Mouse (Mus musculus): ENCODE results near the gene Nuak1. TPM values are rescaled to one million over a fixed set of nuclear protein-coding genes. Genes with fewer than 3 reads are reported as not detected.

Nuak1 gene
- total RNA-seq, 2 experiments from 2014 or later = 24.6 to 36.3 TPM

DNA sequence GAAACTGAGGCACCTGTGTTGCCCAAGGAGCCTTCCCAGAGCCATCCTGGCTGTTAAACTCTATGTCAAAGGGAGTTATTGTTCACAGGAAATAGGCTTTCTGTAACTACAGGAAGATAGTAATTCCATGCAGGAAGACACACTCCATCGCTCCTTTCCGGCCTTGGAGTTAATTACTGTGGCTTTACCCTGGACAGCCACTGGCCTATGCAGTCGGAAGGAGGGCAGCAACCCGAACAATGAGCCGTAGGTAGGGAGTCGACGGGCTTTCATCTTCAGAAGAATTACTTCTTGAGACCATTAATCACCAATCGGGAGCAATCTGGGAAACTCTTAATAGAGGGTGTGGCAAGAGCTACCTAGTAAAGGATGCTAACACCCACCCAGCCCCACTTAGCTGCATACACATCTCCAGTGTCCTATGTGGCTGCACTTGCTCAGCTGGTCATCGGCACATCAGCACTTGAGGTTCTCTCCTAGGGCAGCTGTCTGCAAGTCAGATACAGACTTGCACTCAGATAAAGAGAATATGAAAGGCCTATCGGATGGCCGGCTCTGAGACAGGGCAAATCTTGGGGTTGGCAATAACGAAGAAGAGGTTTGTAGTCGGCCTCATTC is 53.7 kb downstream of the Nuak1 start:
- intact Hi-C loops (cut with DNase I) = no loop called here

DNA sequence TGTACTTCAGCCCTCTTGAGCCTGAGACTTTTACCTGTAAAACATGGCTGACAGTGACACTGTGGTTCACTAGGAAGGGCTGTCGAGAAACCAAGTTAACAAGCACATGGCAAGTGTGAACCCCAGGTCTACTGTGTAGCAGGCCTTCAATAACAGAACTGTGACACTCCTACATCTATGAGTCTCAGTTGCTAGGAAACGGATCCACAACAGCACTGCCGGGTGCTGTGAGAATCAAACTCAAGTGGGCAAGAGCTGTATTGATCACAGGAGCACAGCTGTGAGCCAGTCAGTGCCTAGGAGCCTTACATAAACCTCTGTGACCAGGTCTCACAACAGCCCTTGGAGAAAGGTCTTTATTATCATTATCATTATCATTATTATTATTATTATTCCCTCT is 54.2 kb downstream of the Nuak1 start:
- no peak for DNase-seq
- intact Hi-C loops (cut with DNase I) = no loop called here

More for the DNA sequence above, 53.7 kb downstream of the Nuak1 start:
- DNase-seq = no peak

DNA sequence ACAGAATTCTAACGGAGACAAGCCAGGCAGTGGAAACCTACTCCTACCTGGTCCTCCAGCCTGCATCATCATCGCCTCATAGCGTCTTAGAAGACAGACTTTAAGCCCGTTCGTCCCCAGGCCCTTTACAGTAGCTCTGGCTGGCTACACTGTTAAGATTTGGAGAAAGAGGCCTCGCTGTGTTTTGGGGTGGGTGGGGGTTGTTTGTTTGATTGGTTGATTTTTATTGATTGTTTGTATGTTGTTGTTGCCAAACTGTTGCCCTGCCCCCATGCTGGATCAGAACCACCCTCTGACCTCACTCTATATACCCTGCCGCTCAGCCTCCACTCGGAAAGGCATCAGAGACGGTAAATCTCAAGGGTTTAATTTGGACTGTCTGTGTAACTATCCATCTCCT is 55.6 kb downstream of the Nuak1 start:
- intact Hi-C loops (cut with DNase I) = no loop called here
- DNase-seq = no peak

DNA sequence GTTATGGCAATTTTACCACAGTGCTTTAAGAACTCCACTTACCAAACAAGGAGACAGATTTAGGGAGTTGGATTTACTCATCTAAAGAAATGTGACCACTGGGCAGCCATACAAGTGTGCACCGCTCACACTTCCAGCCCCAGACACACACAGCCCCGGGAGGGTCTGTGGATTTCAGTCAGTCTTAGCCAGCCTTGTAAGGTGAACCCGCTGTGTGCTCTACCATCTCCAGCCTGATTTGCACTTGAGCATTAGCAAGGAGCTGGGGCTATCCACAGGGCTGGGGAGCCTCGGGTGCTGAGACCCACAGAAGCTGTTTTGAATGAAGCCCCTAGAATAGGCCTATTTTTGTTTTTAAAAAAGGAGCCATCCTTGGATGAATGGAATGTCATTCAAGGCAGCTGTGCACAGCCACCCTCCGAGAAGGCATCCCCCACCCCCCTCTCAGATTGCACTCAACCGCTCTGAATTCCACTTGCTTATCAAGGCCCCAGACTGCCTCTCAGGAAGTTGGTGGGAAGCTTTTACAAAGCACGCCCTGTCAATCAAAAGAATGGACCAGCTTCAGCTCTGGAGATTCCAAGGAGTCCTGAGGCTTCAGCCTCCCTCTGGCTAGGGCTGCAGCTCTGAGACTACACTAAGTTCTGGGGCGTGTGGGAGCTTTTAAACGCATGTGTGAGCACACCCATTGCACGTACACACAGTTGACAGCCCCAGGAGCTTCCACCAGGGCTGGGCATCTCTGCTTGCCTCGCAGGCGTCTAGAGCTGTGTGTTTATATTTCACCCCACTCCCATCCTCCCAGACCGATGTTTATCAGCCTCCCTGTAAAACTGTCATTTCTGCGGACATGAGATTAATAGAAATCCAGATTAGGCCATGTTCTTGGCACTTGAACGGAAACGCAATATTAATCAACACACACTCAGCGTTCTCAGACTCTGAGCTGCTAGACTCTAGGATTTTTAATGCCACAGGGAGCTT is 57.2 kb downstream of the Nuak1 start:
- intact Hi-C loops (cut with DNase I) = no loop called here
- no peak for DNase-seq

DNA sequence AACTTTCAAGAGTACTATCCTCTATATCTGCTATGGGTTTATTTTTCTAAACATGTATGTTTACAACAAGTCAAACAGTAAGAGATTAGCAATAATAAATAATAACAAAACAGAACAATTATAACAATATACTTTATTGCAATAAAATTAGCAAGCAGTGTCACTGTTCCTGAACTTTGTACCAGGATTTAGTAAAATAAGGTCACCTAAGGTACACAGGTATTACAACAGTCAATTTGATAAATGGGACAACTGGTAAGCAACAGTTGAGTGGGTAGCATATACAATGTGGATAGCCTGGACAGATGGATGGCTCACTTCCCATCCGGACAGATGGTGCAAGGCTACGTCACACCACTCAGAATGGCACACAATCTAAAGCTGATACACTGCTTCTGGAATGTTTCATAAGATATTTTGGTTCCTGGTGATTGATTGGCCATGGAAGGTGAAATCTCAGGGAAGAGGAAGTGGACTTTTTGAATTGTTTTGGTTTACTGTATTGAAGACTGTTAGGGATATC is 59.1 kb downstream of the Nuak1 start:
- intact Hi-C loops (cut with DNase I) = no loop called here
- DNase-seq = no peak

DNA sequence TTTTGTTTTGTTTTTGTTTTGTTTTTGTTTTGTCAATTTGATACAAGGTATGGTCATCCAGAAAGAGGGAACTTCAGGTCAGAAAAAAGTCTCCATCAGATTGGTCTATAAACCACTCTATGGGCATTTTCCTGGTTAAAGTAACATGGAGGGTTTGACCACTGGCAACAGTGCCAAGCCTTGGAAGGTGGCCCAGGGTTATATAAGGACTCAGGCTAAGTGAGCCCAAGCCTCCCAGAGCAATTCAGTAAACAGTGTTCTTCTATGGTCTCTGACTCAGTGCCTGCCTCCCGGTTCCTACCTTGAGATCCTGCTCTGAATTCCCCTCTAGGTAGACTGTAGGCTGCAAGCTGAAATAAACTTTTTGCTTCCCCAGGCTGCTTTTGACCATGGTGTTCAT is 61.0 kb downstream of the Nuak1 start:
- intact Hi-C loops (cut with DNase I) = no loop called here
- no peak for DNase-seq

DNA sequence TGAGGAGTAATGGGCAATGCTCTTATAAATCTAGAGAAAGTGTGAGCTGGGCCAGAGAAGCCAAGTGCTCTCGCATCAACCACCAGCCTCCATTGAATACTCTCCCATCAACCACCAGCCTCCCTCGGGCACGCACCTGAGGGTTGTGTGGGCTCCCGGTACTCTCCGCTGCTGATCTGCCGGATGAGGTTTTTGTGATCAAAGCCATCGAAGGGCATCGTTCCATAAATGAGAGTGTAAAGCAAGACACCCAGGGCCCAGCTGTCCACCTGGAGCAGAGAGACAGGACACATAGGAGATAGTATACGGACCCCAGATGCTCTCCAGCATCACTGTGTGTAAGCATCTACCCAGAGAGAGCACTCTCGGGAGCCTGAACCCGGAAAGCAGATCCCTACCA is 62.4 kb downstream of the Nuak1 start:
- DNase-seq = no peak
- intact Hi-C loops (cut with DNase I) = no loop called here

DNA sequence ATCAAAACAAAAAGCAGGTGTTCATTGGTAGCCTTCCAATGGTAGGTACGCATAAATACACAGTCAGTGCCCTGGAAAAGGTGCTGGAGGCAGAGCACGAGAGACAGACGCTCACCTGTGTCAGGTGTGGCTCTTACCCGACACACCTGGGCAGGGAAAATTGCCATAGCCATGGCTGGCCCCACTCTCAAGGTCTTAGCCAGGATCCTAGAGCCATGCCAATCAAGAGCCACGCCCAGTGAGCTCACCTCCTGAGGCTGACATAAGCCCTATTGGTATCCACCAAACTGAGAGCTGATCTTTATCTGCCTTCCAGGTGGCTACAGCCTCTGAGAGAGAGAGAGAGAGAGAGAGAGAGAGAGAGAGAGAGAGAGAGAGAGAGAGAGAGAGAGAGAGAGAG is 64.1 kb downstream of the Nuak1 start:
- DNase-seq = no peak
- intact Hi-C loops (cut with DNase I) = no loop called here

DNA sequence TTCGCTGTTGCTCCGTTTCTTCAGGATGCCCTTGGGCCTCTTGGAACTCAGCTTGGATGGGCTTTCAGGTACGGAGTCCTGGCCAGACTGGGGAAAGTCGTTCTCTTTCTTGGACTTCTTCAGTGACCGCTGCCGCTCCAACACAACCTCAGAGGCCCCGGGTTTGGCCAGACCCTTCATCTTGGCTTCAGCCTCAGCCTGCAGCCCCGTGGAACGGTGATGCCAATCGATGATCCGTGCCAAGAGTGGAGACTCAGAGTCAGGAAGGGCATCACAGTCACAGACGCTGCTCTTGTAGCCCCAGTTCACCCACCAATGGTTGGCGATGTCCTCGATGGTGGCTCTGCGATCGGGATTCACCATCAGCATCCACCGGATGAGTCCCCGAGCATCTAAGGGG is 65.4 kb downstream of the Nuak1 start:
- no peak for DNase-seq
- intact Hi-C loops (cut with DNase I) = no loop called here

DNA sequence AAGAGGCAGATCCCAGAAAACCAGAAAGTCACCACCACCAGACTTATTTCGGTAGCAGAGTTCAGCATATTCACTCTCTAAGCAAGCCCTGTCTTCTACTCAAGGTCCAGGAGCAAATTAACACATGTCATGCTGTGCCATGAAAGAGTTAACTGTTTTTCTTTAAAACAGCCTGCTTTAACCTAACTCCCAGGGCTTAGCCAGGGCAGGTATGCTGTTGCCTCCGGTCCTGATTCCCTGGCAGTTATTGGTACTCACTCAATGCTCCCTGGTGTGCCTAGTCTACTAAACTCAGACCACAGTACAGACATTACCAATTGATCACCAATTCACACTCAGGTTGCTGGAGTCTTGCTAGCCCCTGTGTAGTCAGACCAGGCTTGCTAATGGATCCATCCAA is 66.9 kb downstream of the Nuak1 start:
- intact Hi-C loops (cut with DNase I) = no loop called here

DNA sequence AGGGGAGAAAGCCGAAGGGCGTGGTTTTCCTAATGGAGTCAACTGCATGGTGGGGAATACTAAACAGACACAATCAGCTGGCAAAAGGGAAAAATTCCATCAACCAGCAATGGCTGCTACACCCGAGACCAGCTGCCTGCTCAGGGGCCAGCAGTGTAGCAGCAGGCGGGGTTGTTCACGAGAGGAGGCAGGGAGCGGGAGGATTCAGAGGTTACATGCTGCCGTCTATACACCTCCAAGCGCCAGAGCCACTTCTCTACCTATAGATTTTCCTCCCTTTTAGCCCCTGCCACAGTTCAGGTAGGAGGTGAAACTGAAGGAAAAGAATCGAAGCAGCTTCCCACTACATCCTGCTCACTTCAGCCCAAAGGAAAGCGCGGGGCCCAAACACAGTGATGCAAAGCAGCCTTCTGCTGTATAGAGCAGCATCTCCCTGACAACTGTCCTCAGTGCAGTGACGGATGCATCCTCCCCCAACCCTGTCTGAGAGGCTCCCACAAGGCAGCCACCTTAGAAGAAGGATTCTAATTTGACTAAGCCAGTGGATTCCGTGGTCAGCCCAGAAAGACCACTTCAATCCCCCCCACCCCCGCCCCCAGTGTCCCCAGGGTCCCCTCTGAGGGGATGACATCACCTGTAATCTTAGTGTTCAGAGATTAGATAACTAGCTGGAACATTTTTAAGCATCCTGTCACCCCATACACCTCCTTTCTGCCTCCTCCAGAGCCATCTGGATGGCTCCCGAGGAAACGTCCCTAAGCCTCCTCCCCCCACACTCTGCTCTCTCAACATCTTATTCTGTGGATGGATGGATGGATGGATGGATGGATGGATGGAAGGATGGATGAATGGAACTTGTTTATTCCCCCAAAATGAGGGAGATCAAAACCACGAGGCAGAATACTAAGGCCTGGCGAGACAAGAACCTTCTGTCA is 68.0 kb downstream of the Nuak1 start:
- no peak for DNase-seq
- intact Hi-C loops (cut with DNase I) = no loop called here

More for the DNA sequence above, 66.9 kb downstream of the Nuak1 start:
- DNase-seq = no peak

DNA sequence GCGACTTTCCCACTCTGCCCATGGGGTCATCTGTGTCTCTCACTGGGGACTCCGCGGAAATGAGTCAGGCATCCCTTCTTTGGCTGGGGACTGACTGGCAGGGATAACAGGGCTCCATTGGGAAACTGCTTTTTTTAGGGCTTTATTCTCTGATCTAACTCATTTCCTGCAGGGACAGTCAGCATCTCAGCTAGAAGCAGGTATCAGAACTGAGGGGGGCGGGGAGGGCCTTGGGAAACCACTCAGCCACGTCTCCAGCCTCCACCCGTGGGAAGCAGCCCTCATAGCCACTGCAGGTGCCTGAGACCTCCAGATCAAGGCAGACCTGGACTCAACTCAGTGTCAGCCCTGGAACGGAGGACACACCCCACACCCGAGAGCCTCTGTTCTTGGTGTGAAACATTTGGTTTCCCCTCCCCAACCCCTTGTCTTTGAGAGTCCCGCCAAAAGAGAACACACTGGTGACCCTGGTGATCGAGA is 68.7 kb downstream of the Nuak1 start:
- DNase-seq = no peak
- intact Hi-C loops (cut with DNase I) = no loop called here

DNA sequence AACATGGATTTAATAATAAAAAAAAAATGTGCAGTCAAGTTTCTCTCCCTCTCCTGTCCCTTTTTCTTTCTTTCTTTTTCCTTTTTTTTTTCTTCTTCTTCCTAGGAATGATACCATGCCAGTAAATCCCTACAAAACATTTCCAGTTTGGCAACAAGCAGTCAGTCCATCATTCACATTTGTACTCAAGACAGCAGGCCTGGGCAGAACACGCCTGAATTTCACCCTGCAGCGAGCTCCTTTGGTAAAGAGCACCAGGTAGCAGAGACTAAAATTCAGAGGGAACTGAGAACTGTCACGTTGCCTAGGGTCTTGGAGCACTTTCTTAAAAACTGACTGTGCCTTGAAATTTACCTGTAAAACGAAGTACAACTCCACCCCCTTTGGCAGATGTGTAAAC is 69.2 kb downstream of the Nuak1 start:
- intact Hi-C loops (cut with DNase I) = no loop called here
- no peak for DNase-seq

DNA sequence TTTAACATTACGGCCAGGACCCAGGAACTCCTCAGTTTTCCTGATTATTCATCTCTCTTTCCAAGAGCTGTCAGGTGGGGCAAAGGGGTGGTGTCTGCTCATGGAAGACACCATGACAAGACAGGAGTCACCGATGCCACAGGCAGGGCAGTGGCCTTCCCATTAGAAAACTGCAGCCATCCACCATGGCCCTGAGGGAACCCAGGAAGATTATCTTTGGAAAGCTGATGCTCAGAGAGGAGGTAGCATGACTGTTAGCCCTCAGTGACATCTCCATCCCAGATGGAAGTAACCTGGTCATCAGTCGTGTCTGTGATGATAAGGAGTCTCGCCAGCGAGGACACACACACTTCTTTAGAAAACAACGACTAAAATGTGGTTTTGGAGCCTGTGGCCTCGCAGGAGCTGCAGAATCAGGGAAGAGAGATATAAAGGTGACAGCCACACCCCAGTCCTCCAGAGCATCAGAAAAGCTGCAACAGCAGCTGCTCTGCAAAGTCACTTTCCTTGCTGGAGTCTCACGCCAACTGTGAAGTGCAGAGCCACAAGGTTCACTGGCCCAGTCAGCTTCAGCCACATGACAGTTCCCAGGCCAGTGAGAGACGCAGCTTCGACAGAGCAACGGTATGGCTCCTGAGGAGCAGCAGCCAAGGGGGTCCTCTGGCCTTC is 70.6 kb downstream of the Nuak1 start:
- DNase-seq = no peak
- intact Hi-C loops (cut with DNase I) = no loop called here

DNA sequence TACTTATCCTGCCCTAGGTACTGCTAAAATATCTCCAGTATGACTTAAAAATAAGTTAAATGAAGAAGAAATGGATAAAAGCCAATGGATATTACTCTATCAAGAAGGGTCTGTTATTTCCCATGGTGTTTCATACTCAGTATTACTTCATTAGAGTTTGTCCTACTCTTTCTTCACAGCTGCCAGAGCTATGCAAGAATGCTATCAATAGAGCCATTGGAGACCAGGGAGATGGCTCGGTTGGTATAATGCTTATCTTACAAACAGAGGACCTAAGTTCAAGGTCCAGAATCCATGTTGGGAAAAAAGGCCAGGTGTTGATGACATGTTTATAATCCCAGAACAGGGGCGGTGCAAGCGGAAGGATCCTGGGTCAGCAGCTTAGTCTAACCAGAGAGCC is 72.2 kb downstream of the Nuak1 start:
- no peak for DNase-seq
- intact Hi-C loops (cut with DNase I) = no loop called here

DNA sequence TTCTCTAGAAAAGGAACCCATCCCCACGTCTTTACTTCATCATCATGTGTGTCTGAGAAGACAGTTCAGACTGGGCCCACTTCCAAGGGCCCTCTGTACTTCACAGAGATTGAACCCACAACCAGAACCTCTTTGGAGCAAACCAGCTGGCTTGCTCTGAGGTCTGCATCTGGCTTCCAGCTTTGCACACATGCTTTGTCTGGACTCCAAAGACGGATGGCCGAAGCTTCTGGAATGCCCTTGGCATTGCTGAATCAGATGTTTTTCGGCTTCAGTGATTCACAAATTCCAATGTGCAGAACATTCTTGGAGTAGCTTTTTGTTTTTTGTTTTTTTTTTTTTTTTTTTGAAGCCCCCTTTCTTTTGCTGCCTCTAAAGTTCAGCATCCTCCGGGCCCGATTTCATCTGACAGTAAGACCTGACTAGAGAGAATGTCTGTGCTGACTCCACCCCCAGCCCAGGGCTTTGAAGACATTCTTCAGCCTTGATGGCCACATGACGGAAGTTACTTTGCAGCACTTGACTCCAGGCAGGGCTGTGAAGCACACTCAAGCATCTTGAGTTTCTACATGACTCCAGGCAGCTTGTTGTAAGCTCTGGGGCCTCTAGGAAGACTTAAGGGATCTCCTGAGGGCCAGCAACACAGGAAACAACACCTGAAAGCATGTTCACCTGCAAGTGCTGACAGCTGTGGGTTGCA is 75.1 kb downstream of the Nuak1 start:
- no peak for DNase-seq
- intact Hi-C loops (cut with DNase I) = no loop called here

DNA sequence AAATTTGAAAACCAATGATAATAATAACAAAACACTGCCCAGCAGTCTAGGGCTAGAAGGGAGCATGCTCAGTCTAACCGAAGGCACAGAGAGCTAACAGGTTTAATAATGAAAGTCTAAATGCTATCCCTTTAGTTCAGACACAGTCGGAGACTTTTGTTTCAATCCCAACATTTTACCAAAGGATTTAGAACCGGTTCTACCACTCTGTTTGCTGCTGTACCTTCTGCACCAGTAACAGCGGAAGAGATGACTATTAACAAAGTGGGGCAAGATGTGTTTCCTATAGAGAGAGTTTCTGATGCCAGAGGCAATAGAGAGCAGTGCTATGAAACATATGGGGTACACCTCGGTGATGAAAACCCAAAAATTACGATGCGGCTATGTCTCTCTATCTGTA is 76.6 kb downstream of the Nuak1 start:
- no peak for DNase-seq
- intact Hi-C loops (cut with DNase I) = no loop called here

DNA sequence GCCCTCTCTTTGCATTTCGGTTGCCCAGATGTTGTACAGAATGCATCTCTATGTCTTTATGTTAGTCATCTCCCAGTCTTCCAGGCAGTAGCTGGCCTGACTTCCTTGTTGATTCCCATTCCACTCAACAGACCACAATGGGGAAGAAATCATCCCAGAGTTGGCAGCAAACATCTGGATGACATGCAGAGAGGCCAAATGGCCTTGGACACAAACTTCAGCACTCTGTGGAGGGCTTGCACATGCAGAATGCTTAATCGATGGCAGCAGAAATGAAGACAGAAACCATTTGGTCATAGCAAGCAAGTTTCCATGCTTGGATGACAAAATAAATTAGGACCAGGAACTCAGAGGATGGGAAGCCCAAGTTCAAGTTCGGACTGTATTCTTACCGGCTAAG is 79.4 kb downstream of the Nuak1 start:
- intact Hi-C loops (cut with DNase I) = no loop called here
- DNase-seq = no peak

DNA sequence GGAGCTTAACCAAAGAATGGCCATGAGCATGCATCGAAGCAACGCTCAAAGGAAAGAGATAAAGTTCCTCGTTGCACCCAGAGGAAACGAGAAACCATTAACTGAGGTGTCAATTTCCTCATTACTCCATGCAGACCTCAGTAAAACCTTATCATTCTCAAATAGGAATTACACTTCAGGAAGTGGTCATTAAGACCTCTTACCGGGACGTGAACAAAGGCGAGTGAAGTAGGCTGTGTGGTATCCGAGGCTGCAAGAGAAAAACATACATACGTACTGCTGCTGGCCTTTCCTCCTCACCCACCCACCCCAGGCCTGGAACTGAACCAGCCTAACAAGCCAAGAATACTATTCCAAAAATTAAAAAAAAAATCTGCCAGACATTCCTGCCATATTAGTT is 80.0 kb downstream of the Nuak1 start:
- no peak for DNase-seq
- intact Hi-C loops (cut with DNase I) = no loop called here

DNA sequence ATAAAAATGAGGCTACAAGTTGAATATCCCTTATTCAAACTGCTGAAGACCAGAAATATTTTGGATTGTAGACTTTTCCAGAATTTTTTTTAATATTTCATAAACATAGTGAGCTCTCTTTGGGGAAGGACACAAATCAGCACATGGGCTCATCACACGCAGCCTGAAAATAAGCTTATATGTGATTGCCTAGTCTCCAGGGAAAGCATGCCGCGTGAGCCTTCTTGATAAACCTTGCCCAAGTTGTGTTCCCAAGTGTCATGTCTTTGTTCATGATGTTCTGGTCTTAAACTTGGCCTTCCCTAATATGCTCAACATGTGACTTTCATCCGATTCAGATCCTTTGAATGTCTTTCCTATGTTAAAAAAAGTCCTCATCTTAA is 81.7 kb downstream of the Nuak1 start:
- no peak for DNase-seq
- intact Hi-C loops (cut with DNase I) = no loop called here

Measured in heart, postnatal 36 days (tissue).